Mouse (Mus musculus) erythroblast, adult 5-6 weeks (primary cell): ENCODE data around the gene Hspa1a. TPM values are rescaled to one million over a fixed set of nuclear protein-coding genes. Genes with fewer than 3 reads are reported as not detected.
A peak's percentile ranks its signal among the peaks of the same experiment; 100 is the strongest.
"Not testable (repeated sequence)": the region's sequence is repeated elsewhere in the genome, so short reads cannot be mapped to it uniquely, and the experiment has no call there.

ENCODE experiments used
- ATAC-seq: replicated peaks from 2 replicates; pipeline ENCODE4 v1.8.0; 2016; ENCODE audit warnings: moderate number of reproducible peaks, mild to moderate bottlenecking, moderate TSS enrichment, inconsistent platforms; ENCODE audit not compliant: poor library complexity, low FRiP score, severe bottlenecking
- total RNA-seq, 2 experiments: library from RNA; stranded (forward) in 1 of 2; stranded (reverse) in 1 of 2; fragments of 150-400 nt in 1 of 2; fragments of 200-764, 138-1000 nt in 1 of 2; gene quantifications; 2 replicates each; pipeline versions ENCODE4 v1.2.3 to v1.2.4; 2015 to 2017; ENCODE audit warnings: low replicate concordance in 2 of 2

The Hspa1a gene
- total RNA-seq, 2 experiments from 2014 or later, result 1.5 to 5.0 TPM

GRCm38 (mm10) chr17:34952378-34953040, 19.4 kb downstream of the Hspa1a start:
- peak; percentile 86 for ATAC-seq

GRCm38 (mm10) chr17:34951636-34952377, 20.1 kb downstream of the Hspa1a start:
- peak; percentile 28 for ATAC-seq

GRCm38 (mm10) chr17:34950514-34951455, 21.2 kb downstream of the Hspa1a start:
- ATAC-seq, result no peak

- no peak for ATAC-seq
These were observed 22.4 kb downstream of the Hspa1a start for GRCm38 (mm10) chr17:34949553-34949969.

GRCm38 (mm10) chr17:34948721-34949552, 23.0 kb downstream of the Hspa1a start:
- ATAC-seq, result not testable (repeated sequence)

GRCm38 (mm10) chr17:34947606-34948005, 24.4 kb downstream of the Hspa1a start:
- ATAC-seq, result no peak

GRCm38 (mm10) chr17:34946486-34947140, 25.3 kb downstream of the Hspa1a start:
- ATAC-seq, result no peak

- no peak for ATAC-seq
These were observed 27.6 kb downstream of the Hspa1a start for GRCm38 (mm10) chr17:34944362-34944761.

- no peak for ATAC-seq
These were observed 28.7 kb downstream of the Hspa1a start for GRCm38 (mm10) chr17:34943128-34943815.

GRCm38 (mm10) chr17:34941344-34942041, 30.5 kb downstream of the Hspa1a start:
- ATAC-seq, result no peak

- no peak for ATAC-seq
These were observed 33.9 kb downstream of the Hspa1a start for GRCm38 (mm10) chr17:34937960-34938505.

- ATAC-seq, result no peak
These were observed 37.1 kb downstream of the Hspa1a start for GRCm38 (mm10) chr17:34934830-34935229.

GRCm38 (mm10) chr17:34934031-34934430, 37.9 kb downstream of the Hspa1a start:
- no peak for ATAC-seq

- no peak for ATAC-seq
These were observed 39.7 kb downstream of the Hspa1a start for GRCm38 (mm10) chr17:34932287-34932686.

GRCm38 (mm10) chr17:34931735-34932098, 40.2 kb downstream of the Hspa1a start:
- no peak for ATAC-seq

GRCm38 (mm10) chr17:34931061-34931734, 40.8 kb downstream of the Hspa1a start, which contains the start of gene Neu1:
TSS of gene Neu1 (plus strand) at chr17:34931253.
- ATAC-seq, result peak; percentile 89

- ATAC-seq, result no peak
These were observed 43.1 kb downstream of the Hspa1a start for GRCm38 (mm10) chr17:34928841-34929240.
